Mouse (Mus musculus): ENCODE results near the gene Pcbp3.

DNA sequence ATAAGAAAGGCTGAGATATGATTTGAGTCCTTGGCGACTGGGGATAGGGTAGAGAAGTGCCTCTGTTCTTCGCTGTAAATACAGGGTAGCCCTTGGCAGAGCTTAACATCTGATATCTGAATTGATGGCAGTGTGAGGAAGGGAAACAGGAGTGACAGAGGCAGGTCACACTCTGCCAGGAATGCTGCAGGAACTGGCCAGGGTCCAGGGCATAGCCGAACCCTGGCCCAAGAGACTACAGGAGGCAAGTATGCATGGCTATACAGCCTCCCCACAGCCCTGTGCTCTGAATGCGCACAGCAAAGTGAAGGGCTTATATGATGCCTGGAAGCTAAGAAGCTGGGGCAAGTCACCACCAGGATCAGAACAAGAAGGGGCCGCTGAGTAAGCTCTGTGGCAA is 79.8 kb downstream of the Pcbp3 start:
- TF ChIP-seq GATA1 (IDR thresholded peaks at IDR 0.05; ENCODE audit: borderline replicate concordance, low read length) = no peak
- TF ChIP-seq FLI1 (IDR thresholded peaks at IDR 0.05; ENCODE audit: low read length) = no peak
